Mouse (Mus musculus): ENCODE data around the gene Fbxw4. TPM values are rescaled to one million over a fixed set of nuclear protein-coding genes. Genes with fewer than 3 reads are reported as not detected.

Gene Fbxw4
- total RNA-seq, 2 experiments from 2014 or later, result 21.0 to 21.7 TPM

DNA sequence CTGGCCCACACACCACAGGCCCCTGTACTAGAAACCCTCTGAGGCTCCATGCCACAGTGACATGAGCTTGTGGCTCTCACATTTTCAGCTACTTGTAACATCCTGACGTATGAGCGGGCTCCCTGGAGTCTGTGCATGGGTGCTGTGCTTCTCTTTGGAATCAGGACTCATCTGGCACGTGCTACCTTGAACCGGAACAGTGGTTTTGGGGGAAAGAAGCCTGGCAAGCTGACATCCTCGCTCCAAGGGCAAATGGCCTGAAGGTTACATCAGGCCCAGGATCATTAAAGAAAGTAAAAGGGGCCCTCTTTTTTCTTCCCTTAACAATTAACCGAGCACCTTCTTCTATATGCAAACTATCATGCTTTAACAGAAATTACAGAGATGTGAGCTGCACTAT is 77.0 kb downstream of the Fbxw4 start:
- intact Hi-C loops (cut with DNase I), result loop anchor here (5.0 kb wide), 1 partner anchor 44 kb away; no protein-coding TSS in a partner anchor
- DNase-seq, result no peak

DNA sequence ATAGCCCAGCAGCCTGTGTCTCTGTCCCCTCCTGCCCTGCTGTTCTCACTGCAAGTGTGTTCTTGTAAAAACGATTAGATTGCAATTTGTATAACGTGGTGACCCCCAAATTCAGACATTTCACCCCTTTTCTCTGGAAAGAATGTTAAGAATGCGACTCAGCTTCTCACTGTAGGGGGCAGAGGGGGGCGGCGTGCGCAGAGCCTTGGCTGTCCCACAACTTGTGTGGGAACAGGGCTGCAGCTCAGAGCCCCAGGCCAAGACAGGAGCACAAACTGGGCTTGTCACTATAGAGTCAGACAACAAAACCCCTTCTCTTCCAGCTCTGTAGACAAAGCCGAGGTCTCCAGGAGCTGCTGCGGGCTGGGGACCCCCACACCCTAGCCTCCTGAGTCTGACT is 78.0 kb downstream of the Fbxw4 start:
- intact Hi-C loops (cut with DNase I), result loop anchor here (5.0 kb wide), 1 partner anchor 45 kb away; no protein-coding TSS in a partner anchor
- DNase-seq, result no peak

DNA sequence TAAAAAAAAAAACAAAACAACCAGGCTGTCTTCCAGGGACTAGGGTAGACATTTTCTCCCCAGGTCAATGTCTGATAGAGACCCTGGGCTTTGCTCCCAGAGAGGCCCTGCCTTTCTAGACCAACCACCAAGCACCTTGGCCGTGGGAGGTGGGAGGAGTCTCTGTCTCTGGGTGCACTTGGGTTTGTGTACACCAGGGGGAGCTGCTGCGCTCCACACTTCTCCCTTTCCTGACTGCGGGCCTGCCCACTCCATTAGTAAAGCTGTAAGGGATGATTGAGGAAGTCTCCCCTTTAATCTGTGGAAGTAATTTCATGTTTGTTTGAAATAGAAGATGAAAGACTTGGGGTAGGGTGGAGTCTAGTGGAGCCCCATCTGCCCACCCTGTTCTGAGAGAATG is 78.9 kb downstream of the Fbxw4 start:
- intact Hi-C loops (cut with DNase I), result loop anchor here (5.0 kb wide), 1 partner anchor 46 kb away; no protein-coding TSS in a partner anchor
- DNase-seq, result peak; percentile 57 to 78

GRCm38 (mm10) chr19:45580235-45580634 is 79.9 kb downstream of the Fbxw4 start:
- intact Hi-C loops (cut with DNase I), result loop anchor here (5.0 kb wide), 1 partner anchor 47 kb away; no protein-coding TSS in a partner anchor
- peak in 1 of 2 experiments; percentile 27 for DNase-seq

- intact Hi-C loops (cut with DNase I), result loop anchor here (5.0 to 10.0 kb wide), 2 partner anchors 78 to 425 kb away; partner anchors contain the start of gene Hps6
- peak; percentile 50 to 57 for DNase-seq
Observed at GRCm38 (mm10) chr19:45579416-45579815, 80.7 kb downstream of the Fbxw4 start.

- intact Hi-C loops (cut with DNase I), result loop anchor here (5.0 to 10.0 kb wide), 2 partner anchors 78 to 426 kb away; partner anchors contain the start of gene Hps6
- DNase-seq, result peak; percentile 51 to 57
Observed at GRCm38 (mm10) chr19:45578976-45579375, 81.1 kb downstream of the Fbxw4 start.

DNA sequence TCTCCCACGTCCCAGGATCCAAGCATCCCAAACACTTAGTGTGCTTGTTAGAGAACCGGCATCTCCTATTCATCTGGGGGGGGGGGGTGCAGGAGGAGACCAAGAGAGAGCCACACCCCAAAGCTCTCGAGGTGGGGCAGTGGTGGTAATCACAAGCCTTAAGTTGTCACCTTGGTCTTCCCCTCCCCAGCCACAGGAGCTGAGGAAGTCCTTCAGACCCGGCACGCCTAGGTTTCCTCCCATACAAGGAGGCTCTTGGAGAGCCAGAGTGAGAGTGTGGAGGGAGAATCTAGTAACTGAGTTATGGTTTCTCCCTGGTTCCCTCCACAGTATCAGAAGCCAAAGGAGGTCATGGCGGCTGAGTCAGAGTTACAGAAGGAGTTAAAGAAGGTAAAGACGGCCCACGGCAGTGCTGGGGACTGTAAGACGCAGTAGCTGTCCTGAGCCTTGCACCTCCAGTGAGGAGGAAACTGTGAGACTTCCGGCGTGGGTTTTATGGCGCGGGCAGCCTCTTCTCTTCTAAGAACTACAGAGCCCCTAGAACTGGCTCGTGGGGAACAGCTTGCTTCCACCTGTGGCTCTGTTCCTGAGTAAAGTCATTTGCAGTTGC is 82.9 kb downstream of the Fbxw4 start:
- intact Hi-C loops (cut with DNase I), result loop anchor here (5.0 to 10.0 kb wide), 2 partner anchors 80 to 428 kb away; partner anchors contain the start of gene Hps6
- no peak for DNase-seq

DNA sequence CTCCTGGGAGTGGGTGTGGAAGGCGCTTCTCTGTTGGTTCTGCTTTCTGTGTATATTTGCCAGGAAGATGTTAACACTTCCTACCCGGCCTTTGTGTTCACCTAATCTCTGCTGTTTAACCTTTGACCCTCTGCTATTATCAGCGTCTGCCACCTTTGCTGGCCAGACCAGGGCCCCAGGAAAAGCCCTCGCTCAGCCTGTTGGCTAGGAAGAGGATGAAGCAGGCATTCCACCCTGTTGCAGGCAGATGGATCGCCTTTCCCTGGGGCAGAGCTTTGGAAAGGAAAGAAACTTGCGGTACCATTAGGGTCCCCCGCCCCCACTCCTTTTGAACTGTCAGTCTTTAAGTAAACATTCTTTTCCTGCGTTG is 84.5 kb downstream of the Fbxw4 start:
- peak in 1 of 2 experiments; percentile 22 for DNase-seq
- intact Hi-C loops (cut with DNase I), result loop anchor here (5.0 to 10.0 kb wide), 2 partner anchors 82 to 429 kb away; partner anchors contain the start of gene Hps6

DNA sequence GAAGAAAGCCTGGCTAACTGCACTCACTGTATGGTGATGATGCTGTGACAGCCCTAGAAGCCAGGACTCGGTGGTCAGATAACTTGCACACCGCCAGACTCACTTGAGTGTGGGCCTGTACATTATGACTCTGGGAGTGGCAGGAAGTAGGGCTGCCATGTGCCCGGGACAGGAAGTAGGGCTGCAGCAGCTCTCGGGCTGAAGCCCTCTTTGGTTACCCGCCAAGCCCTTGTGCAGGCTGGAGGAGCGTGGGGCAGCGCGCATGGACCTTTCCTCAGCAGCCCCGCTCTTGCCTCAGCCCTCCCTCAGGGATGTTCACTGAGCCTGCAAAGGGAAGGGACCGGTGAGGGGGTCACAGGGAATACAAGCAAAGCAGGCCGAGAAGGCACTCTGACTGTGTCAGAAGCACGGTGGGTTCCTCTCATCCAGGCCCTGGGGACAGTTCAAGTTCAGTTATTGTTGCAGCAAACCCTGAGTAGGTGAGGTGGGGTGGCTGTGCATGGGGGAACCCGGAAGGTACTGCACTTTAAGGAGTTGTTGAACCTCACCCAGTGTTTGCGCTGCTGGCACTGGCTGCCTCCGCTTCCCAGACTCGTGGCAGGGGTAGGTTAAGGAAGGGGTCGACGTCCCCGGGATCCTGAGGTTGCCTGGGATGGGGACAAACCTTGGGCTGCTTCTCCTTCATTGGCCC is 85.0 kb downstream of the Fbxw4 start:
- peak; percentile 28 to 30 for DNase-seq
- intact Hi-C loops (cut with DNase I), result loop anchor here (1.0 to 10.0 kb wide), 3 partner anchors 82 to 430 kb away; partner anchors contain the start of gene Hps6

DNA sequence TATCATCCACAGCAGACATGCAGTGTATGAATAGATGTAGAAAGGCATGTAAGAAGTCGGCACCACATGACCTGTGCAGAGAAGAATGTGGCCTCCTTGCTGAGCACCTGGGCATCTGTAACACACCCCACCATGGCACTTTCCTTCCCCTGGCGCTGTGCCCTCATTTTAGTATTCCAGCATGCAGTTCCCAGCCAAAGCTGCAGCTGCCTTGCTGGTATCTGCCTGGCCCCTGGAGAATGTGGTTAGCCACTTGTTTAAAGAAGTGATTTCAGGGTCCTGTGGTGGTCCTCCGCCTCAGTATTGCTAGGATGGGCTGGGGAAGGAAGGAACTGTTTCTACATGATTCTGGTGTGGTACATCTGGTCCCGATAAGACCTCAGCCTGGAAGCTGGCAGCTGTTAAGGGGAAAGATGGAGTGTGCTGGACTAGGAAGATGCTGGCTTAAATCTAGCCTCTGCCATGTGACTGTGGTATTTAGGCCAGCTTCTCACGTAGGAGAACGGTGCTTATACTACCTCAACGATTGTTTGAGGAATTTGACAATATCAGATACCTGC is 85.7 kb downstream of the Fbxw4 start:
- intact Hi-C loops (cut with DNase I), result loop anchor here (1.0 to 10.0 kb wide), 2 partner anchors 173 to 430 kb away; partner anchors contain the start of gene Hps6
- peak in 1 of 2 experiments; percentile 35 for DNase-seq

- DNase-seq, result peak; percentile 86 to 90
- intact Hi-C loops (cut with DNase I), result loop anchor here (1.0 to 10.0 kb wide), 2 partner anchors 173 to 431 kb away; partner anchors contain the start of gene Hps6
Observed at GRCm38 (mm10) chr19:45573861-45574267, 86.2 kb downstream of the Fbxw4 start.

DNA sequence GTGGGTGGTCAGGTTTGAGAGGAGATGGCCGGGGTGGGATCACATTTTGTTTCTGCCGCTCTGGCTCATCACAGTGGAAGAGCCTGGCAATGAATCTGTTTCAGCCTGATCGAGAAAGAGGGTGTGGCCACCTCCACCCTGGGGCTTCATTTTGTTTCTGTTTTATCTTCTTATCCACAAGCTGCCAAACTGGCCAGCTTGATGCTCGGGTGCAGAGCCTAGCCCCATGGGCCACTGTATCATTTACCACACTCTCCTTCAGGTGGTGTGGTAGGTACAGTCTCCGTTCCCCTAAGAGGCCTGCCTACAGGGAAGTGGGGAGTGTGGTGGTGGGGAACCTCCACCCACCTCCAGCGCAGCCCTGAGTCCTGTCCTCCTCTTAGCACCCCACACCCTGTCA is 87.1 kb downstream of the Fbxw4 start:
- DNase-seq, result no peak
- intact Hi-C loops (cut with DNase I), result loop anchor here (10.0 kb wide), 1 partner anchor 432 kb away; the partner anchor contains the start of gene Hps6

- intact Hi-C loops (cut with DNase I), result no loop called here
Observed at GRCm38 (mm10) chr19:45567367-45567766, 92.7 kb downstream of the Fbxw4 start.

GRCm38 (mm10) chr19:45565925-45566715 is 94.0 kb downstream of the Fbxw4 start:
- no peak for DNase-seq
- intact Hi-C loops (cut with DNase I), result no loop called here

More at GRCm38 (mm10) chr19:45567367-45567766, 92.7 kb downstream of the Fbxw4 start:
- DNase-seq, result no peak

DNA sequence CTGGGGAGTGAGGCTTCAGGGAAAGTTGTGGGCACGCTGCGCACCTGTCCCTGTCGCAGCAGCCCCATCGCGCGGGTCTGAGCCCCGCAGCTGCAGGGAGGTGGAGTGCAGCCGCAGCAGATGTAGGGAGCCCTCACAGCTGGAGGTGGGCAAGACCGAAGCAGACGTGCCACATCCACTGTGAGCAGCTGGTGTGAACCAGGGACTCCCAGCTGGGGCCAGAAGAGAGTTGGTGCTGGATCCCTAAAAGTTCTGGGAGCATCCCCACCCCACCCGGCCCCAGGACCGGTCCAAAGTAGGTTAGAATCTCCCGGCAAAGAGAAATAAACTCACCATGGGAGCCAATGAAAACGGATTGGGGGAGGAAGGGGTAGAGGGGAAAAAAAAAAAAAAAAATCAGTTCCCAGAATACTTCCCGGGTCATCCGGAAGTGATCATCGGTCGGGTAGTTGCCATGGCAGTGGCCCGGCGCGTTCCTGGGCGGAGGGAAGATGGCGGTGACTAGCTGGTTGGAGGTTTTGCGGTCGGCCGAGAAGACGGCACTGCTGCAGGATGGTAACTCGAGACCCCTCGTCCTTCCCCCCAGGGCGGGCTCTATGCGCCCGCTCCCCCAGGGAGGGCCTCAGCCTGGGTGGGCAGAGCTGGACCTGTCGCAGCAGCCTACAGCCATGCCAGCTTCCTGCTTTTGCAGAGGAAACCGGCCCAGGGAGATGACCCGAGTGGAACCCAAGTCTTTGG is 99.8 kb downstream of the Fbxw4 start, which contains the start of the genes Poll and Gm17018:
Gene Poll, minus strand, starts transcription at position 379 of the 738 bp plus-strand sequence.
Gene Gm17018, plus strand, starts transcription at position 463 of the 738 bp plus-strand sequence.
- peak; percentile 90 to 96 for DNase-seq
- intact Hi-C loops (cut with DNase I), result no loop called here

GRCm38 (mm10) chr19:45554136-45554535 is 106.0 kb downstream of the Fbxw4 start:
- intact Hi-C loops (cut with DNase I), result no loop called here
- DNase-seq, result no peak

DNA sequence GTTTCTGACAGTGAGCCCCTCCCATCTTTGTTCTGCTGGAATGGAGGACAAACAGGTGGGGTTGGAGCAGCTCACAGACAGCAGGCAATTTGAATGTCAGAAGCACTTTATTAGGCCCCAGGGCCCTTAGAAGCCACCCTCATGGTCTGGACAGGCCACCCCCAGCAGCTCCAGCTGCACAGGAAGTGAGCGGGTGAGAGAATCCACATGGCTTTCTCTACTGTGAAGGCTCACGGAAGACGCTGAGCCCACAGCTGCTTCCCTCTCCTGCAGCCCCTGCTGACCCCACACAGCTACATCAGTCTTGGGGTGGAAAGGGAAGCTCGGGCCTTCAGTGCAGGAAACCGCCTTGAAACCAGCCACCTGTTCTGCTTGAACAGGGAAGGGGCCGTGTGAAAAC is 107.9 kb downstream of the Fbxw4 start:
- intact Hi-C loops (cut with DNase I), result no loop called here
- DNase-seq, result no peak

GRCm38 (mm10) chr19:45549948-45550347 is 110.2 kb downstream of the Fbxw4 start:
- intact Hi-C loops (cut with DNase I), result loop anchor here (5.0 kb wide), 2 partner anchors 243 to 373 kb away; no protein-coding TSS in a partner anchor
- DNase-seq, result no peak
